Mouse (Mus musculus) kidney, adult 11 months (tissue): ENCODE measurements around the gene 2700097O09Rik.
"Not testable (repeated sequence)": the region's sequence is repeated elsewhere in the genome, so short reads cannot be mapped to it uniquely, and the experiment has no call there.

Source experiments
- DNase-seq: peaks from one replicate; pipeline ENCODE4 v3.0.0; 2022

2700097O09Rik gene

GRCm38 (mm10) chr12:55079726-55080600, at the start of gene 2700097O09Rik, which contains the start of gene Srp54a:
Gene 2700097O09Rik (minus strand): TSS chr12:55080110.
Gene Srp54a (plus strand): TSS chr12:55080262.
- peak; percentile 93 for DNase-seq

GRCm38 (mm10) chr12:55124731-55125130, 44.8 kb upstream of the 2700097O09Rik start:
- not testable (repeated sequence) for DNase-seq

GRCm38 (mm10) chr12:55124242-55124641, 44.3 kb upstream of the 2700097O09Rik start, which contains the start of gene Fam177a:
Gene Fam177a (plus strand): TSS chr12:55124469.
- not testable (repeated sequence) for DNase-seq

- DNase-seq = not testable (repeated sequence)
These were observed 32.7 kb upstream of the 2700097O09Rik start for GRCm38 (mm10) chr12:55112616-55113015.

- not testable (repeated sequence) for DNase-seq
These were observed 12.2 kb upstream of the 2700097O09Rik start for GRCm38 (mm10) chr12:55092127-55092526.

GRCm38 (mm10) chr12:55080601-55080942, 662 bp upstream of the 2700097O09Rik start:
- DNase-seq = not testable (repeated sequence)

- not testable (repeated sequence) for DNase-seq
These were observed 1.2 kb downstream of the 2700097O09Rik start for GRCm38 (mm10) chr12:55078706-55079105.

DNA sequence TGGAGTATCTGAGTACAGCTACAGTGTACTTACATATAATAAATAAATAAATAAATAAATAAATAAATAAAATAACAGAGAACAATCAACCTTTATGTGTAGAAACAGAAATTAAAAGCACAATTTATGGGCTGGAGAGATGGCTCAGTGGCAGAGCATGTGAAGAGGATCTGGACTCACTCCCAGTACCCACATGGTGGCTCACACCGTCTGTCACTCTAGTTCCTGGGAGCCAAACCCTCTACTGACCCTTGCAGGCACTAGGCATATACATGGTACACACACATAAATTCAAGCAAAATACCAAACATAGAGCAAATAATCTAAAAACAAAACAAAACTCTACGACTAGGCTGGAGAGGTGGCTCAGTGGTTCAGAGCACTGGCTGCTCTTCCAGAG, 4.6 kb downstream of the 2700097O09Rik start:
- DNase-seq = no peak

- no peak for DNase-seq
These were observed 6.2 kb downstream of the 2700097O09Rik start for GRCm38 (mm10) chr12:55073686-55074085.

DNA sequence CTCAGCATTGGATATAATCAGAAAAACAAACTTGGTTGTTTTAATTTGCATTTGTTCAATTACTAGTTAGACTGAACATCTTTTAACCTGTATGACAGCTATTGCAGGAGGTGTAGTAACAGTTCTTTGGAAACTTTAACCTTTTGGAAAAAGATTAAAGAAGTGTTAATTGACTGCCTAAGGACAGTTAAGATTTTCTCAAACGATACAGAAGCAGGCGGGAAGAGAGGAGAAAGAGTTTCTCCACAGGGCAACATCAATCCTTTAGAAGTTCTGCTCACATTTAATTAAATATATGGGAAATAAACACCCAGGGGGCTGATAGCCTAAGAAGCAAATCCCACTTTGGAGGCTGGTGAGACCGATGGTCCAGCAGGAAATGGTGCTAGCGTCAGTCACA, 7.4 kb downstream of the 2700097O09Rik start:
- no peak for DNase-seq

- no peak for DNase-seq
These were observed 17.8 kb downstream of the 2700097O09Rik start for GRCm38 (mm10) chr12:55062141-55062540.

DNA sequence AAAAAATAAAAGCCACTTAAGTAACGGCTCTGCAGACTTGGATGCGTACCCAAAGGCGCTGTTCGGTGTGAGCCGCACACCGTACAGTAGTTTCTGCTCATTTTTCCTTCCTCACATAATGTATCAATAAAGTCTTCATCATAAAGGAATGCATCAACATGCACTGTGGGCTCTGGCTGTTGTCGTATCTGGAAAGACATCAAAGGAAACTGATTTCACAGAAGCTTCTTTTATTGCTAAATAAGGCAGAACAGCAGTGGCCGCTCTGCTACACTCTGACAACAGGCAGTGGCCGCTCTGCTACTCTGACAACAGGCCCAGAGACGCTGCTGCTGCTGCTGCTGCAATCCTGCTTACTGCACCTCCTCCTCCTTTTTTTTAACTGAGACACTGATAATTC, 18.9 kb downstream of the 2700097O09Rik start:
- DNase-seq = no peak

- DNase-seq = no peak
These were observed 19.6 kb downstream of the 2700097O09Rik start for GRCm38 (mm10) chr12:55060212-55060898.

- DNase-seq = no peak
These were observed 20.1 kb downstream of the 2700097O09Rik start for GRCm38 (mm10) chr12:55059812-55060211.

GRCm38 (mm10) chr12:55058865-55059615, 20.9 kb downstream of the 2700097O09Rik start:
- DNase-seq = peak; percentile 57

GRCm38 (mm10) chr12:55056703-55057102, 23.2 kb downstream of the 2700097O09Rik start:
- DNase-seq = no peak

- no peak for DNase-seq
These were observed 25.2 kb downstream of the 2700097O09Rik start for GRCm38 (mm10) chr12:55054551-55055241.

- DNase-seq = no peak
These were observed 26.6 kb downstream of the 2700097O09Rik start for GRCm38 (mm10) chr12:55053267-55053666.

GRCm38 (mm10) chr12:55051210-55052173, 28.4 kb downstream of the 2700097O09Rik start:
- no peak for DNase-seq

DNA sequence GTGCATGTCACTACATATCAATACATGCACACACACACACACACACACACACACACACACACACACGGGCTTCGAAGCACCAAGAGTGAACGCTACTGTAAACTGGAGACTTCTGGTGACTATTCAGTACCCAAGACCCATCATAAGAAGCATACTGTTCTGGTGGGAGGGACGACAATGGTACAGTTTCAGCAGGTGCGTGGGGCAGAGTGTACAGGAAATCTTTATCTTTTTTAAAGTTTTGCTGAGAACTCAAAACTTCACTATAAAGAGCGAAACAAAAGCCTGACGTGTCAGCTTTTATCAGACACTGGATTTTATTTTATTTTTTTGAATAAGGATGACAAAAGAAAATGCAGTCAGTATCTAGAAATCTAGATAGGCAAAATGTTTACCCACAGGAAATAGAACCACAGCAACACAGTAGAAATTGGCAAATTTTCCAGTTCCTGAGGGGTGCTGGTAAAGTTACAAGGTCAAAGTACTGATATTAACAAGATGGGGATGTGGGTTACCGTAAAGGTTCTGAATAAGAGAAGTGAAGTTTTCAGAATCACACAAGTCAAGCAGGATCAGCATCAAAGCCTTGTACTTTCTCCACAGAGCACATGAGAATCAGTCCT, 30.1 kb downstream of the 2700097O09Rik start:
- no peak for DNase-seq

DNA sequence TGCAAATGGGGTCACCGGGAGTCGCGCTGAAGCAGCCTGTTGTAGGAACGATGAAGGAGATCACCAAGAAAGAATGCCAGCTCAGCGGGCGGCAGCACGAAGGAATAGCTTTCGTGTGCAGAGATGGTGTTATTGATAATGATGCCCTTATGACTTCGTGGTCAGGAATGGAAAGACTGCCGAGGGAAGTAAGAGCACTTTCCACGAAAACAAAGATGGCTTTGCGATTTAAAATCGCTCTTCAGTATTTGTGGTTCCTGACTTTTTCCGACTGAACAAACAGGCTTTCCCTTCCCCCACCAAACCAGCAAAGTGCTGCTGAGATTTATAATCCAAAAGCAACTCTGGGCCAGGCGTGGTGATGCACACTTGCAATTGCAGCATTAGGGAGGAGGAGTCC, 38.9 kb downstream of the 2700097O09Rik start:
- DNase-seq = no peak
